Mouse (Mus musculus): ENCODE measurements around the gene B3gnt3. TPM values are rescaled to one million over a fixed set of nuclear protein-coding genes. Genes with fewer than 3 reads are reported as not detected.
"Not testable (repeated sequence)": the region's sequence is repeated elsewhere in the genome, so short reads cannot be mapped to it uniquely, and the experiment has no call there.

B3gnt3 gene
- total RNA-seq, 2 experiments from 2014 or later: 0.52 to 0.75 TPM

DNA sequence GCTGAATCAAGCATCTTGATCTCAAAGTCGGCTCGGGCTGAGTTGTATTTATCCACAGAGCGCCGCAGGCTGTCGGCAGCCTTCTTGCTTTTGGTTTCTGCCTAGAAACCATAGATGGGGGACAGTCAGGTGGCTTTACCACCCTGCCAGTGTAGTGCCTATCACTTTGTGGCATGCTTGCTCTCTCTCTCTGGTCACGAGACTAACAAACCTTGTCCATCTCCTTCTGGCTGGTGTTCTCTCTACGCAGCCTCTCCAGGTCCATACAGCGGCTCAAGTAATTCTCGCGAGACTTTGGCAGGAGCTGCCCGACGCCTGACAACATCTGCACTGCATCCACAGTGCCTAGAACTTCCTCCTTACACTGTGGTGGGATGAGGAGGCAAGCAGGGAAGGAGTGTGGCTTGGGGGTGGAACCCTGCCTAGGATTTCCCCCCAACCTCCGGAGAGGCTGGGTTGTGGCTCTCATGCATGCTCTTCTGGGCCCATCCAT lies 15.0 kb upstream of the B3gnt3 start:
- DNase-seq (ENCODE audit: low spot score in 2 of 2): no peak
- intact Hi-C loops (cut with DNase I): no loop called here

DNA sequence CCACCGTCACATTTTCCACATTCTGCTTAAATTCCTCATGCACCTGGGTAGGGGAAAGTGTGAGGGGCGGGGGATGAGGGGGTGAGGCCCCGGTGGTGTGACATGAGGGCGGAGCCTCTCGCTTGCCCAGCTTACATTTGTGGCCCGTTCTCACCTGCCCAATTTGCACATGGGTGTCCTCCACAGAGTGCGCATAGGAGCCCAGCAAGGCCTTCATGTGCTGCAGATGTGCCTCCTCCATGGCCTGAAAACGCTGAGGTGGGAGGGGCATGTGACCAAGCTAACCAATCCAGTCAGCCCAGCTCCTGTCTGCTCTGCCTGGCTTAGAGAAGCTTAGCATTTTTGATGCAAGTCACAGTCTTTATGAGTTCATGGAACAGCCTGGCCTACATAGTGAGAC lies 13.9 kb upstream of the B3gnt3 start:
- DNase-seq (ENCODE audit: low spot score in 2 of 2): no peak
- intact Hi-C loops (cut with DNase I): no loop called here

DNA sequence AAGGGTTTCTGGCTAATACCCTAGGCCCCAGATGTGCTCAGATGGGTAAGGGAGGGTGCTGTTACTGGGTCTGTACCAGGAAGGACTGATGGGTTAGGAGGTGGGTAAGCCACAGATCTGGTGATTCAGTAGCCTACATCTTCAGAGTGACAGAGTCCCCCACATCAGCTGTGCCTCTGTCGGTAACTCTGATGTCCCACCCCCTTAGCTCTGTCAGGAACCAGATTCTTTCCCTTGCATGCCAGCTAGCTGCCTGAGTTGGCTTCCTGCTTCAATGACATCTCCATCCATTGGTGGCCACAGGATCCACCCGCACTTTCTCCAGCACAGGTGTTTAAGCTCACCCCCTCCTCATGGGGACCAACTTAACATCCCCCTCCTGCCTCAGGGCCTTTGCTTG lies 10.0 kb upstream of the B3gnt3 start:
- intact Hi-C loops (cut with DNase I): no loop called here
- DNase-seq (ENCODE audit: low spot score in 2 of 2): no peak

DNA sequence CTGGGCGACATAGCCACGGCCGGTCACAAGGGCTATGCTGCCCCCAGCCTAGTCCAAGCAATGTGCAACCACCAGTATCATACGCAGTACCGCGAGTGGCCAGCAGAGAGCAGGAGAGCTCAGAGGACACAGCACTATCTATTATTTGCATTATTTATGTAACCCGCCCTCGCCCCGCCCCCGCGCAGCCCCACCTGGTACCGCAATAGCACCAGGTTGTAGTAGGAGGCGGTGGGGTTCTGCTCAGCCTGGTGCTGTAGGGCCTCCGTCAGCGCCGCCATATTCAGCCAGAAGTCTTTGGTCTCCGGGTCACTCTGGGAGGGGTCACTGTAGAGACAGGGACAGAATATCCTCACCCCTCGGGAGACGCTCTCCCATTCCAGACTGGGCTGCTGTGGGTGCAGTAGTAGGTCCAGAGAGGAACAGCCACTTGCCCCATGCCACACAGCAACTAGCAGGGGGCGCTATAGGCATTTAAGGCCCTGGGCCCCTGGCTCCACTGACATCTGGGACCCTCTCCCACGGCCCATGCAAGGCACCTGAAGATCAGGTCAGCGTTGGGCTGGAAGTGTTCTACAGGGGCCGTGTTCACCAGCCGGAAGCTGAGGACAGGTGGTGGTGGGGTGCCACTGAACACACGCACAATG lies 8.3 kb upstream of the B3gnt3 start:
- intact Hi-C loops (cut with DNase I): loop anchor here (2.0 kb wide), 1 partner anchor 21 kb away; no protein-coding TSS in a partner anchor
- DNase-seq (ENCODE audit: low spot score in 2 of 2): peak; percentile 76 to 84

DNA sequence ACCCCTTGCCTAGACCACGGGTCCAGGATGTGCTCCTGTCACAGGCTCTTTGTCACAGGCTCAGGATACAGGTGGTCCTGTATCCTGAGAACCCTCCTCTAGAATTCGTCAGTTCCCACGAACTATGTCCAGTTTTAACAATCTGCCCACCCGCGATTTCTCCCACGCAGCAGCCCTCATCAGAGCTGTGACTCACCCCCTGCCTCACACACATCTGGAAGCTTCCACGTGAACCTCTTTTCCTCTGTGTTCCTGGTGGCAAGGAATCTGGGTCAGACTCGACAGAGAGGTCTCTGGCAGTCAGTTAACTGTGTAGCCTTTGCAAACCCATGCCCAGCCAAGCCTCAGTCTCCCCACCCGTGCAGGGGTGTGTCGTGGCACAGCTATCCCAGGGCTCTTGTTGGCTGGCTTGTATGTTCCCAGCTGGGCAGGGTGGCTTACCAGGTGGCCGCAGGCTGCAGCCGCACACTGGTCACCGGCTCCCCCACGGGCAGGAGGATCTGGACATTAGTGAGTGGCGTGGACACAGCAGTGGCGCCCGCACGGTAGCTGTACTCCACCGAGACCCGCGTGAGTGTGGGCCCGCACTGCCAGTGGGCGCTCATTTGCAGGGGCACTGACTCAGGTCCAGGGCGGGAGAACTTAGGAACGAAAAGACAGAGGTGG lies 7.7 kb upstream of the B3gnt3 start:
- intact Hi-C loops (cut with DNase I): loop anchor here (2.0 kb wide), 1 partner anchor 22 kb away; no protein-coding TSS in a partner anchor

DNA sequence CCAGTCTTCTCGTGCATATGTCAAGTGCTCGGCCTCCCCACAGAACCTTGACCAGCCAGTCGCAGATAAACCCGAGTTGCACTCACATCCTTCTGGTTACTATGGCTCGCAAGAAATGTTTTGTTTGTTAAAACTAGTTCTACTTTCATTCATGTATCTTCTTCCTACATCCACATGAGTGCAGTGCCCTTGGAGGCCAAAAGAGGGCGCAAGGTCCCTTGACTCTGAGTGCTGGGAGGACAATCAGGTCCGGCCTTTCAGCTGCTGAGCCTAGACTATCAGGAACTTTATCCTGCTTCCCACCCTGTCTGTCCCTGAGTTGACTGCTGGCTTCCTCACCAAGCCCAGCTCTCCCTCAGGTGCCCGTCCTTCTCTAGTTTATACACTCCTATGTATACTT lies 6.3 kb upstream of the B3gnt3 start:
- intact Hi-C loops (cut with DNase I): loop anchor here (2.0 kb wide), 1 partner anchor 23 kb away; no protein-coding TSS in a partner anchor
- DNase-seq (ENCODE audit: low spot score in 2 of 2): no peak

More for the DNA sequence above, 7.7 kb upstream of the B3gnt3 start:
- no peak for DNase-seq (ENCODE audit: low spot score in 2 of 2)

DNA sequence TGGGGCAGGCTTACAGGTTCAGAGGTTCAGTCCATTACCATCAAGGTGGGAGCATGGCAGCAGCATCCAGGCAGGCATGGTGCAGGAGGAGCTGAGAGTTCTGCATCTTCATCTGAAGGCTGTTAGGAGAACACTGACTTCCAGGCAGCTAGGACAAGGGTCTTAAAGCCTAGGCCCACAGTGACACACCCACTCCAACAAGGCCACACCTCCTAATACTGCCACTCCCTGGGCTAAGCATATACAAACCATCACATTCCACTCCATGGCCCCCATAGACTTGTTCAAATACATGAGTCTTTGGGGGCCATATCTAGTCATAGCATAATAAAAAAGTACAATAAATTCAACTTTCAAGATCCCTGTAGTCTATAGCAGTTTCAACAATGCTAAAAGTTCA lies 1.8 kb upstream of the B3gnt3 start:
- DNase-seq (ENCODE audit: low spot score in 2 of 2); intact Hi-C loops (cut with DNase I): not testable (repeated sequence)

DNA sequence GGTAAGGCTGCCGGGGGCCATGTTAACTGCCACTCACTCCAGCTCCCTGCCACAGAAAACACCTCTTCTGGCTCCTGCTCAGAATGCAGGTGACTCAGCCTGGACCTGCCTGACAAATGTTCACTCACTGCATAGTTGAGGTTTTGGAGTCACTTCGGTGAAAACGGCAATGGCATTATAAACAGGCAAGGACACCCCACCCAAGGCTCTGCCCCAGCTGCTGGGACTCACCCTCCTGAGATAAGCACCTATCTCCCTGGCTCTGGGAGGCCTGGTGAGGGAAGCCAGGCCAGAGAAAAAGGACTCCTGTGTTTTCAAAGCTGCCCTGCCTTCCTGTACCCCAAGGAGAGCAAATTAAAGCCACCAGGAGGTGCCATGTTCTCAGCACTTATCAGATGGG lies 1.3 kb upstream of the B3gnt3 start:
- intact Hi-C loops (cut with DNase I): no loop called here
- no peak for DNase-seq (ENCODE audit: low spot score in 2 of 2)

DNA sequence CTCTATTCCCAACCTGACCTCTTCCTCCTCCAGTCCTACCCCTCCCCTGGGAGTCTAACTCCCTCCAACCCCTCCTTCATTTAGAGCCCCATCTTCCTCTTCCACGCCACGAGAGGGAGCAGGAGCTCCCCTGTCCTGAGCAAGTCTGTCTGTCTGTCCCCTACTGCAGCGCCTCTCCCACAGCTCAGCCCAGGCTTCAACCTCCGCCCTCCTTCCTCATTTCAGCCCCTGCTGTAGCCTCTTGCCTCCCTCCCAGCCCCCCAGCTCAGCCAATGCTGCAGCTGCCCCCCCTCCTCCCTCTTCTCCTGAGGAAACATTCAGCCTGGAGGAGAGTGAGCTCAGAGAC lies 471 bp upstream of the B3gnt3 start:
- intact Hi-C loops (cut with DNase I): no loop called here
- DNase-seq (ENCODE audit: low spot score in 2 of 2): no peak

DNA sequence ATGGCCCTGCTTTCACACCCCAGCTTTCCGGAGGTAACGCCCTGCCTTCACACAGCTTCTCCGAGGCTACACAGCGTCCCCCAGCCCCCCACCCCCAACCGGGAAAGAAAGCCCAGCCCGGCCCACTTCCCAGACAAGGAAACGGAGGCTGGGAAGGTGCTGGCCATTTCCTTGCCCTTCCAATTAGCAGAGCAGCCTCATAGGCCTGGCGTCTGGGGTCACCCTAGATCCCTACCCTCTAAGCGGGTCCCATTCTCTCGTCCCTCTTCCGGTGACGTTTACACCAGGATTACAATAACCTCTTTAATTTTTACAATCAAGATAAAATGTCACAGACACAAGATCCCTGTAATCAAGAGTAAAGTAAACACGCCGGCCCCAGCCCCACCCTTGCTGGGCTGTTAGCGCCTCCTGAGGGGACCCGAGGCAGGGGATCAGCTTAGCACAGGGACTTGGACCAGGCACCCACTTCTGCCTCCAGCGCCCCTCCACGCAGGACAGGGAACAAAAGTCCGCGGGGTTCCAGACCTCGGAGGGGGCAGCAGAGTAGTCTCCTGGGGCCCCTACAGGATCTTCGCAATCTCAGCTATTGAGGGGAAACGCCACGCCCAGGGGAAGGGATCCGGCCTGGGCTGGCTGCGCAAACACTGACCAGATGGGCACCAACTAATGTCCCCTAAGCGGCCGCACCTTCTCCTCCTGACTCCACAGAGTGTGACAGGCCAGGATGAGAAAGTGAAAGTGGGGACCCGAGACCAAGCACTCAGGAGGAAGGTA lies 908 bp downstream of the B3gnt3 start:
- DNase-seq (ENCODE audit: low spot score in 2 of 2): no peak
- intact Hi-C loops (cut with DNase I): no loop called here

DNA sequence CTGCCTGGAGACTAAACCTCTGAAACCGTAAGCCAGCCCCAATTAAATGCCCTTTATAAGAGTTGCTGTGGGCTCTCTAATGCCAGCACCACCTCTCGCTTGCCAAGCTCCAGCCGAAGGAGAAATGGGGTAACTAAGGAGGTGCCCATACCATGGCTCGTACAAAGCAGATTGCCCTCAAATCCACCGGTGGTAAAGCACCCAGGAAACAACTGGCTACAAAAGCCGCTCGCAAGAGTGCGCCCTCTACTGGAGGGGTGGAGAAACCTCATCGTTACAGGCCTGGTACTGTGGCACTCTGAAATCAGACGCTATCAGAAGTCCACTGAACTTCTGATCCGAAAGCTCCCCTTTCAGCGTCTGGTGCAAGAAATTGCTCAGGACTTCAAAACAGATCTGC lies 6.1 kb downstream of the B3gnt3 start:
- intact Hi-C loops (cut with DNase I): not testable (repeated sequence)

DNA sequence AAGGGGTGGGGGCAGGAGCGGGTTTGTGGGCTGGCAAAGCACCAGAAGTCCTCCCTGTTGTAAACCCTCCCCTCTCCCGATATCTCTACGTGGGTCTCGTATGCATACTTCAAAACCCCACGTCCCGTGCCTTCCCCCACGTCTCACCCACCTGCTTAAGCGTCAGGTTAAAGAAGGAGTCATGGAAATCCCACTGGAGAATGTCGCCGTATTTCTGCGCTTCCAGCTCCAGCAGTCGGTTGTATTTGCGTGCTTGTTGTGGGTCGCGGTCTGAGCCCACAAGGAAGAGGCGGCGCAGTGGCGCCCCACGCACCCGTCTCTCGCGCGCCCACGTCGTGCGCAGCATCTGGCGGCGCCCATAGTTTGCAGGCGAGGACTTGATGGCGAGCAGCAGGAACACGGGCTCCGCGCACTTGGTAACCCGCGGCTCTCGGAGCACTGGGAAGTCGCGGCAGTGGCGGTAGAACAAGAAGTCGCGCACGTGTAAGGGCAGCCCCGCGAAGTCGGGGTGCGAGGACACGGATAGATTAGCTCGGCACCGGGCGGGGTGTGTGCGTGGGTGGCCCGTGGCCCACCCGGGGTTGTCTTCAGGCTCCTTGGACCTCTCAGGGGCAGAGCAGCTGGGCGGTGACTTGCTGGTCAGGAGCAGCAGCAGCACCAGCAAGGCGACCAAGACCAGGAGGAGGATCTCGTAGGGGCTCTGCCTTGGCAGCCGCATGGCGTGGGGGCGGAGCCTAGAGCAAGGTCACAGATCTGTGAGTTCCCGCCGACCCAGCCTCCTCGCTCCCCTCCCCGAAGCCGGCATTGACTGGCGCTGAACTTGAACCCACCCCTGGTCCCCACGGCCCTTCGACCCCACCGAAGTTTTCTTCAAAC lies 8.2 kb downstream of the B3gnt3 start:
- intact Hi-C loops (cut with DNase I): no loop called here
- DNase-seq (ENCODE audit: low spot score in 2 of 2): no peak

More for the DNA sequence above, 6.1 kb downstream of the B3gnt3 start:
- DNase-seq (ENCODE audit: low spot score in 2 of 2): not testable (repeated sequence)

DNA sequence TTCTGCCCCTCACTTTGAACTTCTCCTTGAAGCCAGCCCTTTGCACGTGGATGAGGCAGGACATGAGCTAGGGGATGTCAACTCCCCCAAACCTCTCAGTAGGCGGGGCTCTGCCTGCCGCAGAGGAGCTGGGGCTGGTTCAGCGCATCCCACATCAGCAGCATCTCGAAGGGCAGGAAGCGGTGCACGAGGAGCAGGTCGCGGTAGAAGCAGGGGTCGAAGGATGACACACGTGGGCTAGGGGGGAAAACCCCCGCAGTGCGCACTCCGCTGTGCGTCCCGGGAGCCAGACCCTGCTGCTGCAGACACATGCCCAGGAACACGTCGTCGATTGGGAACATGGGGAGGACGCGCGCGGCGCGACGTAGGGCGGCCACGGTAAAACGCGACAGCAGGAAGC lies 9.1 kb downstream of the B3gnt3 start:
- no peak for DNase-seq (ENCODE audit: low spot score in 2 of 2)
- intact Hi-C loops (cut with DNase I): no loop called here

DNA sequence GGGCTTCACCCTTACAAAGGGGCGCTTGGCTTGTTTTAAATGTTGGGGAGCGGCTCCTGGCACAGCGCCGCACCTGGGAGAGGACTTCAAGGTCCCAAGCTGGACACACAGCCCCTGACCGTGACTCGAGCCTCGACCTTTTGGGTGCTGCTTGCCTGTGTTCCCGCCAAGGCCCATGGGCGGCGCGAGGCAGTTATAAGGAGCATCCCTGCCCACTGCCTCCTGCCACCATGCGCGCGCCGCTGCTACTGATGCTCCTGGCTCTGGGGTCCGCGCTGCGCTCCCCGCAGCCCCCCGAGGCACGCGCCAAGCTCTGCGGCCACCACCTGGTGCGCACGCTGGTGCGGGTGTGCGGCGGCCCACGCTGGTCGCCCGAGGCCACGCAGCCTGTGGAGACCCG lies 12.6 kb downstream of the B3gnt3 start, which contains the start of gene Insl3:
Gene Insl3 (plus strand): TSS at position 187 of the 400 bp plus-strand sequence.
- no peak for DNase-seq (ENCODE audit: low spot score in 2 of 2)
- intact Hi-C loops (cut with DNase I): no loop called here

DNA sequence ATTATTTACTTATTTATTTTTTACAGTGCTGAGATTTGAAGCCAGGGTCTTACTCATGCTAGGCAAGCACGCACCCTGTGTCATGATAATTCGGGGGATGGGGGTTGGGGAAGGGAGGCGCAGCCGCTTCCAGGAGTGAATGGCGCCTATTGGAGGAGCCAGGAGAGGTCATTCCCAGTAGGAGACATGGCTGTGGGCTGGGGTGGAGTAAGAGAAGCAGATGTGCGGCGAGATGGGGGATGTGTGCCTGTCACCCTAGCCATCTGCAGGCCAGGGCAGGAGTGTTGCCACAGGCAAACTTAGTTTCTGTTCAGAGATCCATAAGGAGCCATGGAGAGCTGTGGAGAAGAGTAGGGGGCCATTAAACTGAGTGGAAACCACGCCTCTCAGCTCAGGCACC lies 14.0 kb downstream of the B3gnt3 start:
- intact Hi-C loops (cut with DNase I): no loop called here
- no peak for DNase-seq (ENCODE audit: low spot score in 2 of 2)

DNA sequence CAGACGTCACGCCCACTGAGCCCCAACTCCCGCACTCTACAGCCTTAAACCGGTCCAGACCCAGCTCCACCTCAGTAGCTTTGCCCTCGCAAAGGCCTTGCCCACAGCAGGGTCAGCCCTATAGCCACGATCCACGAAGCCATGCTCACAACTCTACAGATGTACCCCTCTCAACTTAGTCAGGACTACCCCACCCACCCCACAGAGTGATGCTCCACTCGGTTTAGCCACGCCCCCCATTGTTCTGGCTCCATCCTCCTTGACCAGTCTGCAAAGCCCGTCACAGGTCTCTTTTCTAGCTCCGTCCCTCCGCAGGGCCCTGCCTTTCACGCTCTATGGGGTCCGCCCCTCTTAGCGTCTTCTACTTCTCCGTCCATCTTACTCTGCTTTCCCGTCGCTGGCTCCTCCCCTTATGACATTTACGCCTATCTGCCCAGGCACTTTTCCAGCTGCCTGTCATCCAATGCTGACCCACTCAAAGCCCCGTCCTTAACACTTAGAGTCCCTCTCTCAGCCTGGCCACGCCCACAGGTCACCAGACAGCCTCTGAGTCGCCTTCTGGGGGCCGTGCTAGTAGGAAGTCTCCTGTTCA lies 15.3 kb downstream of the B3gnt3 start:
- DNase-seq (ENCODE audit: low spot score in 2 of 2): no peak
- intact Hi-C loops (cut with DNase I): no loop called here

DNA sequence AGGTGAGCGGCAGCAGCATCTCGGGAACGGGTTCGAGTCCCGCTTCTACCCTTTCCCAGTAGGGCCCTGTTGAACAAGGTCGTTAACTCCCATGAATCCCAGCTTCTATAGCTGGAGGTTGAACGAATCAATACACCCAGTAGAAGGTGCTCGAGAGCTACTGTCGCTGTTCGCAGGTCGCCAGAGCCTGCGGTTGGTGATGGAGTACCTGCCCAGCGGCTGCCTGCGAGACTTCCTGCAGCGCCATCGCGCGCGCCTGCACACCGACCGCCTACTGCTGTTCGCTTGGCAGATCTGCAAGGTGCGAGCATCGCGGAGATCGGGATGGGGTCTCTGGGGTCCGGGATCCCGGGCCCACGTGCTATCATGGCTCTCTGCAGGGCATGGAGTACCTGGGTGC lies 16.0 kb downstream of the B3gnt3 start:
- no peak for DNase-seq (ENCODE audit: low spot score in 2 of 2)
- intact Hi-C loops (cut with DNase I): no loop called here

DNA sequence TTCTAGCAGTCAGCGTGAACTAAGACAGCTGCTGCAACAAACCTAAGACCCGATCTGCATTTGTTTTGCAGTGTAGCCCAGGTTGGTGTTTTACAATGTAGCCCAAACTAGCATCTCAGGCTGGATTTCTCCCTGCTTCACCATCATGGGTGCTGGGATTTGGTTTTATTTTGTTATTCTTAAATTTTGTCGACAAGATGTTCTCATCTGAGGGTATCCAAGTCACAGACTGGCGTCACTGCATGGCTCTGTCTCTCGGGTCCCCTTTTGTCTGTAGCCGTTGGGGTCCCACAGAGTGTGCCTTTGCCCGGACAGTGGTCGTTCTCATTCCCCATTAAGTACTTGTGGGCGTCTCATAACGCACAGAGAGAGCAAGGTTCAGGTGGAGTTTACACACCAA lies 16.9 kb downstream of the B3gnt3 start:
- no peak for DNase-seq (ENCODE audit: low spot score in 2 of 2)
- intact Hi-C loops (cut with DNase I): no loop called here

DNA sequence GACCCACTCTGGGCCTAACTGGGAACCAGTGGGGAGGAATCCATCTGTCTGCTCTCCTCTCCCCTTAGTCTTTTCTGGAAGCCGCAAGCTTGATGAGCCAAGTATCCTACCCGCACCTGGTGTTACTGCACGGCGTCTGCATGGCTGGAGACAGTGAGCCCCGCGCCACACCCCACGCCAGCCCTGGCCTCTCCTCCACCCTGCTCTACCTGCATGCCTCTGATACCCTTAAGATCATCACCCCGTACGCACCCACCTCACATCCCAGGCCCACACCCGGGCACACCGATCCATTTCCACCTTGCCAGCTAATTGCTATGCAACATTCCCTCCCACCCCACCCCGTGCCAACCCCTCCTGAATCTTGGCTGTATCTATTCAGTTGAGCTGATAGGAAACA lies 18.8 kb downstream of the B3gnt3 start:
- DNase-seq (ENCODE audit: low spot score in 2 of 2): no peak
- intact Hi-C loops (cut with DNase I): no loop called here
